Mouse (Mus musculus): Measurements from ENCODE around the gene Serpinh1.
"Not testable (repeated sequence)": the region's sequence is repeated elsewhere in the genome, so short reads cannot be mapped to it uniquely, and the experiment has no call there.

Gene Serpinh1

GRCm38 (mm10) chr7:99374325-99374724 lies 21.3 kb upstream of the Serpinh1 start:
- in situ Hi-C loops (cut with MboI): not testable (repeated sequence)

GRCm38 (mm10) chr7:99366716-99367115 lies 13.7 kb upstream of the Serpinh1 start:
- in situ Hi-C loops (cut with MboI): no loop called here

DNA sequence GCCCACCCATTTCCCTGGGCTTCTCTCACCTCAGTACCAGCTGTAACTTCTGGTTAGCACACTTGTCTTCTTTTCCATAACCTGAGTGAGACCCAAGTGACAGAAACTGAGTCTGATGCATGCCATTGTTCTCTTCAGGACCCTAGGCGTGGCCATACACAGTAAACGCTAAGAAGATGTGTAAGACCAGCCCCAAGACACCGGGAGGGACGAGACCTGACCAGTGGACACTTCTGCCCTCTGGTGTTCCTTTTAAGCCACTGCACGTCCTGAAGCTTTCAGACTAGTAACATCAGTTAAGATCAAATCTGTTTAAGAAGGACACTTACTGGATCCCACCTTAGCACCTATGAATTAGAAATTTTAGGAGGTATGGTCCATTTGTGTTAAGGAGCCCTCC lies 12.0 kb upstream of the Serpinh1 start:
- in situ Hi-C loops (cut with MboI): no loop called here

- in situ Hi-C loops (cut with MboI): no loop called here
Observed at GRCm38 (mm10) chr7:99362137-99362536, 9.1 kb upstream of the Serpinh1 start.

GRCm38 (mm10) chr7:99360803-99361414 lies 7.9 kb upstream of the Serpinh1 start:
- in situ Hi-C loops (cut with MboI): no loop called here

DNA sequence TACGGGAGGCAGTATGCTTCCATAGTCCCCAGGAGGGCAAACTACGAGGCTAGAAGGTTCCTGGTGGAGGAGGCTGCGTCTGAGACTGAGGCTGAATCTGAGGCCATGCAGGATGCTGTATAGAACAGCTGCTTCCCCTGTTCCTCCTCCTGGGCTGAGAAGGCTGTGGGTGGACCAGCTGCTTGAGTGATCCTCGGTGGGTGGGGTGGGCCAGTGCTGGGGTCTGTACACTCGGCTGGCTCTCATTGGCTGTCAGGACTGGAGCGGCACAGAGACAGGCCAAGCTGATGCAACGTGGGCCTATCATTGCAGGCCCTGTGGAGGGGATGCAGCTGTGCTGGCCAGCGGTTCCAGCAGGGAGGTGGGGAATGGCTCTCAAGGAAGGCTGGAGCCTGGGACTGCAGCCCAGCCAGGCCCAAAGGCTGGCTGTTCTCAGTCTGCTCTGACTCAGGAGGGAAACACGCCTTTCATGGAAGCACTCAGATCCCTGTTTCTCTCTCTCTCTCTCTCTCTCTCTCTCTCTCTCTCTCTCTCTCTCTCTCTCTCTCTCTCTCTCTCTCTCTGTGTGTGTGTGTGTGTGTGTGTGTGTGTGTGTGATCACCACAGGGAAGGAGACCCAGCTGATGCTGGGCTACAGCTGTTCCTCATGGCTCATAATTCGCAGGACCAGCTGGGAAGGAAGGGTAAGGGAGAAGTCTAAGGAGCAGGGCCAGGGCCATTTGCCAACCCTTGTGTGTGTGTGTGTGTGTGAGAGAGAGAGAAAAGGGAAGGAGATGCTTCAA lies 7.2 kb upstream of the Serpinh1 start:
- in situ Hi-C loops (cut with MboI): no loop called here

DNA sequence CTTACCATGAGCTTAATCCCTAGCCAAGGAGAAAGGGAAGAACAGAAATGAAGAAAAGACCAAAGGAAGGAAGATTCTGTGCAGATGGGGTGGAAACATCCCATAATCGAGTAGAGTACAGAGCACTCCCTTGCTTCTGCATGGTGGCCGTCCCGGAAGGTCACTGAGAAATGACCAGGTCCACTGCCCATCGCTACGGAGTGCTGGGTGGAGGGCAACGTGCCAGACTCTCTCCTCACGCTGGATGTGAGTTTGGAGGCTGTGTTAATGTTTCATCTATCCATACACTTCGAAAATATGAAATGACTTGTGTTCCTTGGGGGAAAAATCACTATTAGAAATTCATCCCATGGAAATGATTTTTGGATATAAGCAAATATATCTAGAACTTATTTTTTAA lies 5.3 kb upstream of the Serpinh1 start:
- in situ Hi-C loops (cut with MboI): no loop called here

GRCm38 (mm10) chr7:99357201-99357600 lies 4.2 kb upstream of the Serpinh1 start:
- in situ Hi-C loops (cut with MboI): no loop called here

DNA sequence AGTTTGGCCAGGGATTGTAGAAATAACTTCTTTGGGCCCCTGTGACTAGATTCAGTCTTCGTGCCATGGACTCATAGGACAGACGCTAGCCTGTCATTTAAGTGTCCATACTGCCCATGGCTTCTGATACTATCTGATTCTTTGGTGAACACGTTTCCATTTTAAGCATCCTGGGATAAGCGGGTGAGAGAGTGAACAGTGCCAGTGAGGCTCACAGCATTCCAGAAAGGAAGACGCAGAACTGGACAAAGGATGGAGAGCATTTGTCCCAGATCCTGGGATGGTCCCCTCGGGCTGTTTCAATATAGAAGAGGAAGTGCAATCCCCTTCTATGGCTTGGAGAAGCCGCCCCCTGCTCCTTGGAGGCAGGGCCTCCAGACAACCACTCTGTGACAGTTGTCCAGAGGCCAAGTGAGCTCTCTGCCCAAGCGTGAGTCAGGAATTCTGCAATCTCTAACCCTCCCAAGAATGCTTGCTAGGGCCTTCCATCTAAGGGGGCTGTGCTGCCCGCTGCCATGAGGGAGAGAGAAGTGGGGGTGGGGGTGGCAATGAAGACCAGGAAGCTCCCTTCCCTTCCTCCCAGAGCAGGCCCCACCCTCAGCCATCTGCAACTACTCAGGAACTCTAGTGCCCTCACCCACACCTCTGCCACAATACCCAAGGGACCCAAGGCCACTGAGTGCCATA lies 3.3 kb upstream of the Serpinh1 start:
- in situ Hi-C loops (cut with MboI): no loop called here

- in situ Hi-C loops (cut with MboI): no loop called here
Observed at GRCm38 (mm10) chr7:99355731-99356131, 2.7 kb upstream of the Serpinh1 start.

DNA sequence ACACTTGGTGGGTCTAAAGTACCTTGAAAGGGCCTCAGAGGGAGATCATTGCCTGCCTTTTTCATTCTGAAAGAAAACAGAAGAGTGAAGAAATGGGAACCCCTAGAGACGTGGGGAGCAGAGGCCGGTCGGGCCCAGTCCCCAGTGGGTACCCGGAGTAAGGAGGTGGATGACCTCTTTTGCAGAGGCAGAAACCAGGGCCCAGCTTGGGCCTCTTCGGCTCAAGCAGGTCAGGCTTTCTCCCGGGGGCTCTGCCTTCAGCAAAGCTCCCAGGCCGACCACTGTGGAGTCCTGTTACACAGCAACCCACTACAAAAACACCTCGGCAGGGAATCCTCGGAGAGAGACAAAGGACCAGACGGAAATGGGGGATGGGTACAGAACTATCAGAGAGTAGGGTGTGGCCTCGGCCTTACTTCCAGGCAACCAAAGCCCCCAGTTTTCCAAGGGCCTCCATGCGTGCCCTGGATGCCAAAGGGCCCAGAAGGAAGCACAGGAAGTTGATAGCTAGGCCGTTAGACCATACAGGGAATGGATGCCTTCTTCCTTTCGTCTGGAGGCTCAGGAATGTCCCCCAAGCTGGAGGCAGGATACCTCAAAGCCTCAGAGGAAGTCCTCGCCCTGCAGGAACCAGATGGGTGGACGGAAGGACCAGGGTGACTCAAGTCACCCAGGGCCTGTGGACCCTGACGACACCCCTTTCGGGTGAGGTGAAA lies 1.1 kb downstream of the Serpinh1 start:
- in situ Hi-C loops (cut with MboI): no loop called here

- in situ Hi-C loops (cut with MboI): no loop called here
Observed at GRCm38 (mm10) chr7:99351104-99351801, 1.8 kb downstream of the Serpinh1 start.

DNA sequence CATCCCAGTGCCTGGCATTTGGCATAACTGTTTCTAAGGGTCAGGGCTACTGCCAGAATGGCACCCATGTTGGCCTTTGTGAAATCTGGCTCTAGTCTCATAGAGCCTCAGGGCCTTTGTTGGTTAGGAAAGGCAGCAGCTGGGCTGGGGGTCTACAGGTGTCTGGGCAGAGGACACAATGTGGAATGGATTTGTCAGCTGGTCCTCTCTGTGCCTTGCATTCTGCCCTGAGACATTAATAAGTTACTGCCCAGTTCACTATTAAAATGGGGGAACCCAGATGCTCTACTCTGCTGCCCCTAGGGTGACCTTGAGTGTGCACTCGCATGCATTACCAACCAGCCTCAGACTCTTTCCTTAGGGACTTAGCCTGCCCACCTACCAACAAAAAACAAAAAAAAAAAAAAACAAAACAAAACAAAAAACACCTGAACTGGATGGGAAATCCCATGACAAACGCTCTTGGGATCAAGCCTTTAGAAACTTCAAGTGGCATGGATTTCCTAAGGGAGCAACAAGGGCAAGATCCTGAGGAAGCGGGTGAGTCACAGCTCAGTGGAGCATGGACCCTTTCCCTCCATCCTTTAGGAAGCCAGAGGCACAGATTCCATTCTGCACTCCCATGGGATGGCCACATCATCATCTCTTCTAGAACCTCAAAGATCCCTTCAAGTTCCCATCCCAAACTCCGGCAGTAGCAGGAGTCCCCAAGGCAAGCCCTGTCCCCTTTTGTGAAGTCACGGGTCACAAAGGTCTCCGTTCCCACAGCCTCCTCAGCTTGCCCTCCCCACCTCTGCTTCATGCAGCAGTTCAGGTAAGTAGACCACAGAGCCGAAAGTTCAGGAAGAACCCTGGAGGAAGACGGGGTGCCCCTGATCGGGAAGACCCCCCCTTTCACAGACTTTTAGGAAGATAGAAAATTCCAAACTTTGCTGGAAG lies 3.0 kb downstream of the Serpinh1 start:
- in situ Hi-C loops (cut with MboI): no loop called here

- in situ Hi-C loops (cut with MboI): no loop called here
Observed at GRCm38 (mm10) chr7:99348883-99349282, 4.2 kb downstream of the Serpinh1 start.

DNA sequence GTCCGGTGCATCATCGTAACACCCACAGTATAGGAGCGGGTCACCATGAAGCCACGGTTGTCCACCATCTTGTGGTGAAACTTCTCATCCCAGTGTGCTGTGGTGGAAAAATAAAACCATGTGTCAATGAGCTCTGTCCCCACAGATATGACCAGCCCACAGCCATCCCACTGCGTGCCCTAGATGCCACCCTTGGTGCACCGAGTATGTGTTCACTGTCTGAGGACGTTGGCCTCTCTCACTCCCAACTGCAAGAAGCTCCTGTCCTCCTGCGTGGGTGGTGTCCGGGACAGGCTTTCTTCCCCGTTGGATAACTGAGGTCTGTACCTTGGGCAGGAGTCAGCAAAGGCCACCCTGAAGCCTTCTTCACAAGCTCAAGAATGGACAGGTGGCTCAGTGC lies 5.8 kb downstream of the Serpinh1 start:
- in situ Hi-C loops (cut with MboI): no loop called here

DNA sequence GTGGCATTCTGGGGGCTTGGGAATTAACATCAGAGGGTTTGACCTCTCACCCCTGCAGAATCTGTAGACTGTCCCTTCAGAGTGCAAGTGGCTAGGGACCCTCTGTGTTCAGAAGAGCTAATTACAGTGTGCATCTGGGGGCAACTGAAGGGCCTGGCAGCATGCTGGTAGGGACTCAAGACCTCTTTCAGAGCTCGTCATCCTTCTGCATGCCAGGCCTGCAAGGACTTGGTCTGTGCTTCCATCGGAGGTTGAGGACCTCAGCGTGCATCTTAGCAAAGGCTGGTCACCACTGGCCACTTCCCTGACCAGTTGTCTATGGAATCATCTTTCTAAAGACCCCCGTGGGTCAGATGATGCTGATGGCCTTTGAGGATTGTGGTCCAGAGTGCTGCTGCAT lies 9.5 kb downstream of the Serpinh1 start:
- in situ Hi-C loops (cut with MboI): no loop called here

DNA sequence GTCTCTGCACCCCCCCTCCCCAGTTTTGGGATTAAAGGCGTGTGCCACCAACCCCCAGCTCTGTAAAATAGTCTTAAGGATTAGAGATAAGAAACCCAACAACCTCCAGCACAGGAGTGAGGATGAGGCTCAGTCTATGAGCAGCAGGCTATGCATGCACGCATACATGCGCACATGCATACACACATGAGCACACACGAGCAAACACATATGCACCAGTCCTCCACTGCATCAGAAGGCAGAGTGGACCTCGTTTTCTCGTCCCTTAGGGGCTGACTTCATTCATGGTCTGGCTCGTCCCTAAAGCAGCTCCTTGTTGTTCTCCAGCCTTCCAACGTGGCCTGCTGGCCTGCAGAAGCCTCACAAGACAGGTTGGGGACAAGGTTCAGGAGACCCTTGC lies 12.3 kb downstream of the Serpinh1 start:
- in situ Hi-C loops (cut with MboI): no loop called here

DNA sequence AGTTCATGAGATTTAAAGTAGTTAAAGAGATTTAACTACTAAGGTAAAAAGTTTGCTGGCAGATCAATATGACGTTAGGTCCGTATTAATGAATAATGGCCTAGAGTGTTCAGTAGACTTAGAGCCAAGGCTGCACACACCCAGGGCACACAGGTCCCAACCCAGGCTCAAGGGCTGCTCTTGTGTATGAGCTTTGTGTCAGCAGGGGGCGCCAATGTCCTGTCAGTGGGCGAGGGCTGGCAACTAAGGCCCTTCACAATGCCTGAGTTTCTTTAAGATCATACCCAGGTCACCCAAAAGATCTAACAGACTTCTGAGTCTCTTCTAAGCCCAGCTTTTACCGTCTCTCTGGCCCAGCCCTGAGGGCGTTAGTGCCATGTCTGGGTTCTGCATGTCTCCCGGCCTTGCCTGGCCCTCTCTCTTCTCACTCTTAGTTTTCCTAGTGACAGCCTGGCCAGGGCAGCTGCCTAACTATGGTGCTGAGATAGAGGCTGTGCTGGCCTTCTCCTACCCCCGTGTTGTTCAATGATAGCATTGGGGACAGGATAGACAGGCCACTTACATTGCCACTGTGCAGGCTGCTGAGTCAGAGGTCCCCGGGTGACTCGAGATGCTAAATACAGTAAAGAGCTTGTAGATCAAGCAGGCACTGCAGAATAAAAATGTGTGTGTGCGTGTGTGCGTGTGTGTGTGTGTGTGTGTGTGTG lies 20.1 kb downstream of the Serpinh1 start:
- in situ Hi-C loops (cut with MboI): loop anchor here (10.0 kb wide), 1 partner anchor 58 kb away; no protein-coding TSS in a partner anchor

- in situ Hi-C loops (cut with MboI): loop anchor here (10.0 kb wide), 1 partner anchor 55 kb away; no protein-coding TSS in a partner anchor
Observed at GRCm38 (mm10) chr7:99330012-99330411, 23.0 kb downstream of the Serpinh1 start.

DNA sequence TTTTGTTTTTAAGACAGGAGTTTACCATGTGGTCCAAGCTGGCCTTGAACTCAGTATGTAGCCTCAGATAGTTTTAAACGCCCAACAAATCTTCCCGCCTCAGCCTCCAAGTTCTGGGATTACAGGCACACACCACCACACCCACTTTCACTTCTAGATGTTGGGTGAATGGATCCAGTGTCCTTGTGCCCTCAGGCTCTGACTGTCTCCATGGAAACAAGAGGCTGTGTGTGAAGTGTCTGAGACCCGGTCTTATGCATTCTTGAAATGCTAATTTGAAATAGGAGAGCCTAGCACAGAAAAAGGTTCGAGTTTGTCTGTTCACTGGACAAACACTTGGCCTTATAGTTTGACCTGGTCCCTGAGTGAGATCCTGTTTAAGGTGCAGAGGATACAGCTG lies 24.2 kb downstream of the Serpinh1 start:
- in situ Hi-C loops (cut with MboI): no loop called here
